Mouse (Mus musculus) hindbrain, embryonic 12.5 days (tissue): ENCODE measurements around the gene Tmem54. TPM values are rescaled to one million over a fixed set of nuclear protein-coding genes. Genes with fewer than 3 reads are reported as not detected.
A peak's percentile ranks its signal among the peaks of the same experiment; 100 is the strongest.

ENCODE experiments used
- ATAC-seq: fragments of 200-750 bp; cut with Nextera tagmentation; 2 replicates; pipeline ENCODE4 v1.8.0; 2017; ENCODE audit warnings: moderate TSS enrichment; ENCODE audit not compliant: low FRiP score
- H3K27ac ChIP-seq: fragments of 300-500 bp; sonication (generic); 2 replicates; pipeline ENCODE4 v1.5.1; 2016; ENCODE audit warnings: mild to moderate bottlenecking
- H3K27me3 ChIP-seq: fragments of 300-500 bp; sonication (generic); 2 replicates; pipeline ENCODE4 v1.6.1; 2016; ENCODE audit warnings: mild to moderate bottlenecking
- H3K36me3 ChIP-seq: fragments of 300-500 bp; sonication (generic); 2 replicates; pipeline ENCODE4 v1.6.1; 2016; ENCODE audit warnings: mild to moderate bottlenecking
- H3K4me1 ChIP-seq: fragments of 300-500 bp; sonication (generic); 2 replicates; pipeline ENCODE4 v1.6.1; 2016
- H3K4me2 ChIP-seq: fragments of 300-500 bp; sonication (generic); replicated peaks from 2 replicates; pipeline ENCODE4 v1.6.1; 2016; ENCODE audit warnings: mild to moderate bottlenecking
- H3K4me3 ChIP-seq: fragments of 300-500 bp; sonication (generic); 2 replicates; pipeline ENCODE4 v1.5.1; 2016; ENCODE audit warnings: mild to moderate bottlenecking
- H3K9ac ChIP-seq: fragments of 300-500 bp; sonication (generic); 2 replicates; pipeline ENCODE4 v1.6.1; 2016; ENCODE audit warnings: mild to moderate bottlenecking, moderate library complexity
- H3K9me3 ChIP-seq: fragments of 300-500 bp; sonication (generic); replicated peaks from 2 replicates; pipeline ENCODE4 v1.6.1; 2016; ENCODE audit warnings: mild to moderate bottlenecking
- WGBS: fragments of 180-500 bp; shearing (Covaris S2); methylation state at CpG from one replicate; pipeline ENCODE4 v1.1.7; 2016; 5-methylcytosine and 5-hydroxymethylcytosine counted together
- polyA plus RNA-seq: library from polyadenylated mRNA; unstranded; fragments of >200 nt; fragmentation: Nextera tagmentation; extraction: Ambion mirVana; gene quantifications from 2 replicates; pipeline ENCODE4 v1.2.1, GENCODE M21; 2016

Gene Tmem54
- polyA plus RNA-seq, 1 experiment from 2014 or later, result 1.7 TPM

- Histone ChIP-seq H3K4me3 (no peak overlapping the region), H3K4me1 (no peaks in the 10 kb centered on the region), H3K9me3 (no peaks in the 10 kb centered on the region), H3K9ac (no peak overlapping the region), H3K27me3 (no peaks in the 10 kb centered on the region), H3K27ac (no peak overlapping the region), H3K36me3 (peaks cover 69% of the 10 kb centered on the region), H3K4me2 (no peak overlapping the region)
- no peak for ATAC-seq
- WGBS, result 96% methylated on average over 9 of the region's 9 CpGs
Measured at GRCm38 (mm10) chr4:129079126-129079525, 26.2 kb upstream of the Tmem54 start.

- H3K36me3 ChIP-seq, result peaks cover 62% of the 10 kb centered on the region
- no peaks in the 10 kb centered on the region for H3K4me1 ChIP-seq
- no peaks in the 10 kb centered on the region for H3K27me3 ChIP-seq
- H3K27ac ChIP-seq, result no peak overlapping the region
- H3K9ac ChIP-seq, result no peak overlapping the region
- no peaks in the 10 kb centered on the region for H3K9me3 ChIP-seq
- 77% methylated on average over 7 of the region's 7 CpGs for WGBS
- no peak for ATAC-seq
- no peak overlapping the region for H3K4me2 ChIP-seq
- H3K4me3 ChIP-seq, result no peak overlapping the region
Measured at GRCm38 (mm10) chr4:129081041-129081440, 24.3 kb upstream of the Tmem54 start.

DNA sequence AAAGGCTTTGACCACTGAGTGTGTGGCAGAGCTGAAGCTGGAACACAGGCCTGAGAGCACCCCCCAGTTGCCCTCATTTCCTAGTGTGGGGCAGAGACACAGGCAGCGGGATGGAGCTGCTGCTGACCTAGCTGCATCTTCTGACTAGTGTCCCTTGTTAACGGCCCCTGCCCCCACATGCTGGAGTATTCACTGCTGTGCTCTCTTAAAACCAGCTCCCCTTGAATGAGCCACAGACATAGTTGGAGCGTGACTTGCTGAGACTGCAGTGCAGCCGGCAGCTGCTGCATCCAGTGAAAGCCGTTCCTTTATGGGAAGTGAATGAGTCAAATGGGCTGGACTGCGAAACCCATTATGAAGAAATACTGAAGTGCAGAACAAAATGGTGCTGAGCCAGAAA, 23.8 kb upstream of the Tmem54 start:
- no peaks in the 10 kb centered on the region for H3K4me1 ChIP-seq
- H3K36me3 ChIP-seq, result peaks cover 59% of the 10 kb centered on the region
- no peak overlapping the region for H3K27ac ChIP-seq
- H3K27me3 ChIP-seq, result no peaks in the 10 kb centered on the region
- WGBS, result 76% methylated on average over 6 of the region's 6 CpGs
- H3K9me3 ChIP-seq, result no peaks in the 10 kb centered on the region
- no peak overlapping the region for H3K4me3 ChIP-seq
- no peak overlapping the region for H3K4me2 ChIP-seq
- no peak for ATAC-seq
- no peak overlapping the region for H3K9ac ChIP-seq

GRCm38 (mm10) chr4:129081939-129082338, 23.4 kb upstream of the Tmem54 start:
- no peak overlapping the region for H3K4me2 ChIP-seq
- no peaks in the 10 kb centered on the region for H3K4me1 ChIP-seq
- WGBS, result 73% methylated on average over 3 of the region's 3 CpGs
- no peaks in the 10 kb centered on the region for H3K27me3 ChIP-seq
- H3K27ac ChIP-seq, result no peak overlapping the region
- no peak overlapping the region for H3K4me3 ChIP-seq
- H3K9ac ChIP-seq, result no peak overlapping the region
- H3K9me3 ChIP-seq, result no peaks in the 10 kb centered on the region
- peaks cover 55% of the 10 kb centered on the region for H3K36me3 ChIP-seq
- no peak for ATAC-seq

DNA sequence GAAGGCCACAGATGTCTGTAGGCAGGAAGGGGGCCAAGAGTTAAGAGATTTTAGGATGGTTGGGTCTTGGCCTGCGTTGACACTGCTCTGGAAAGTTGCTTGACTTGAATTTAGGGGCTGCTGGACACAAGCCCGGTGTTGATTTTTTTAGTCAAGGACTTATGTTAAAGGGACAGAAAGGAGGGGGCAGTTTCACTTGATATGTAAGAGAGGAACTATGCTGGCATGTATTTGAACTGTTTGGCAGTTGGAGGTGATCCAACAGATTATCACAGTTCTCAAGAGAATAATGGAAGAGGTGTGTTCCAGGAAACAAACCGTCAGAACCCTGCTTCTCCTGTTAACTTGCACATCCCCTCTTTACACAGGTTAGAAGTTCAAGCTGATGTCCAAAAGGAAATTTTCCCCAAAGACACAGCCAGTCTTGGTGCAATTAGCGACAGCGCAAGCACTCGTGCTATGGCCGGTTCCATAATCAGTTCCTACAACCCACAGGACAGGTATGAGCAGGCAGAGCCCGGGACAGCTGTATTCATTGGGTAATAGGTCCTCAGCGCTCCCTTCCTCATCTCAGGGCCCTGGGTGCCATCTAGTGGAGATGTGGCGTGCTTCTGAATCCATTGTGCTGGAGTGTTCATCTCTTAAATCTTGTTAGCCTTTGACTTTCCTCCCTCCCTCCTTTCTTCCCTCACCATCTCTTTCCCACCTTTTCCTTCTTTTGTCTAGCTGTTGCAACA, 22.8 kb upstream of the Tmem54 start:
- Histone ChIP-seq H3K4me1 (no peaks in the 10 kb centered on the region), H3K9me3 (no peaks in the 10 kb centered on the region), H3K4me2 (no peak overlapping the region), H3K9ac (no peak overlapping the region), H3K27me3 (no peaks in the 10 kb centered on the region), H3K27ac (no peak overlapping the region), H3K36me3 (peaks cover 50% of the 10 kb centered on the region), H3K4me3 (no peak overlapping the region)
- 0 out of 2 replicates have a peak, but pooled peaks have one; percentile 48 for ATAC-seq
- 53% methylated on average over 10 of the region's 10 CpGs for WGBS

- no peak for ATAC-seq
- no peaks in the 10 kb centered on the region for H3K4me1 ChIP-seq
- no peak overlapping the region for H3K9ac ChIP-seq
Measured at GRCm38 (mm10) chr4:129084896-129085295, 20.5 kb upstream of the Tmem54 start.

GRCm38 (mm10) chr4:129086078-129086477, 19.3 kb upstream of the Tmem54 start:
- Histone ChIP-seq H3K9ac (no peak overlapping the region), H3K36me3 (peaks cover 16% of the 10 kb centered on the region), H3K9me3 (no peaks in the 10 kb centered on the region), H3K4me1 (no peaks in the 10 kb centered on the region), H3K27me3 (no peaks in the 10 kb centered on the region), H3K4me3 (no peak overlapping the region), H3K4me2 (no peak overlapping the region), H3K27ac (no peak overlapping the region)
- 24% methylated on average over 8 of the region's 8 CpGs for WGBS
- ATAC-seq, result 0 out of 2 replicates have a peak, but pooled peaks have one; percentile 29

More at GRCm38 (mm10) chr4:129084896-129085295, 20.5 kb upstream of the Tmem54 start:
- Histone ChIP-seq H3K27me3 (no peaks in the 10 kb centered on the region), H3K4me2 (no peak overlapping the region), H3K36me3 (peaks cover 28% of the 10 kb centered on the region), H3K9me3 (no peaks in the 10 kb centered on the region), H3K27ac (no peak overlapping the region), H3K4me3 (no peak overlapping the region)
- WGBS, result 94% methylated on average over 9 of the region's 9 CpGs

GRCm38 (mm10) chr4:129087850-129088249, 17.5 kb upstream of the Tmem54 start:
- no peak for ATAC-seq
- WGBS, result 45% methylated on average over 5 of the region's 5 CpGs
- no peak overlapping the region for H3K9ac ChIP-seq
- H3K36me3 ChIP-seq, result peaks cover 11% of the 10 kb centered on the region
- no peak overlapping the region for H3K4me3 ChIP-seq
- H3K4me1 ChIP-seq, result no peaks in the 10 kb centered on the region
- no peaks in the 10 kb centered on the region for H3K9me3 ChIP-seq
- no peaks in the 10 kb centered on the region for H3K27me3 ChIP-seq
- no peak overlapping the region for H3K4me2 ChIP-seq
- H3K27ac ChIP-seq, result no peak overlapping the region

DNA sequence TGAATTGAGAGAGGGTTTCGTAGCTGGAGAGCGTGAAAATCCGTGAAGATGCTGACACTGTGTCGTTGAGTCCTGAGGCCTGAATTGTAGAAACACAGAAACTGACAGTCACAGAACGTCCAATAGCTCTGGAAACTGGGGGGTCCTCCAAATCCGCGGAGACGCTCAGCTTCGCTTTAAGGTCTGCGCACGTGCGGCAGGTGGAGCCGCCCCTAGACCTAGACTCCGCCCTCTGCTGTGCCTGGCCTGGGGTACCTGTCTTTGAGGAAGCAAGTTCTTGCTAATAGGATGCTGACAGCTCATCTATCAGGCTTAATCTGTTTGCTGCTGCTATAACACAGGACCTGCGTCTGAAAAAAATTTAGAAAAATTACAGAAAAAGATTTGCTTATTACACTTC, 10.1 kb upstream of the Tmem54 start:
- H3K4me3 ChIP-seq, result no peak overlapping the region
- H3K4me2 ChIP-seq, result no peak overlapping the region
- H3K4me1 ChIP-seq, result no peaks in the 10 kb centered on the region
- 30% methylated on average over 15 of the region's 15 CpGs for WGBS
- no peaks in the 10 kb centered on the region for H3K27me3 ChIP-seq
- H3K9ac ChIP-seq, result no peak overlapping the region
- ATAC-seq, result no peak
- no peaks in the 10 kb centered on the region; the same call in 1 of the 2 replicates for H3K9me3 ChIP-seq
- H3K27ac ChIP-seq, result no peak overlapping the region
- H3K36me3 ChIP-seq, result no peaks in the 10 kb centered on the region

DNA sequence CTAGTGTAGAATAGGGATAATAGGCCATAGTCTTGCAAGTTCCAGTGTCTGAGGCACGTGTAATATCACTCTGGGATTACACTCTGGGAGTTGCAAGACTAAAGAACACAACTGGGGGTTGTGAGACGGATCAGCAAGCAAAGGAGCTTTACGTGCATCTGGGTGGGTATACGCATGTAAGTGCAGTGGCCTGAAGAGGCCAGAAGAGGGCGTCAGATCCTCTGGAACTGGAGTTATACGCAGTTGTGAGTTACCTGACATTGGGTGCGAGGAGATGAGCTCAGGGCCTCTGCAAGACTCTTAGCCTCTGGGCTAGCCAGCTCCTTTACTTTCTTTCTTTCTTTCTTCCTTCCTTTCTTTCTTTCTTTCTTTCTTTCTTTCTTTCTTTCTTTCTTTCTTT, 8.3 kb upstream of the Tmem54 start:
- no peaks in the 10 kb centered on the region for H3K4me1 ChIP-seq
- H3K9ac ChIP-seq, result no peak overlapping the region
- no peak for ATAC-seq
- WGBS, result 77% methylated on average over 7 of the region's 7 CpGs
- no peaks in the 10 kb centered on the region for H3K27me3 ChIP-seq
- H3K4me3 ChIP-seq, result no peak overlapping the region
- H3K36me3 ChIP-seq, result no peaks in the 10 kb centered on the region
- H3K4me2 ChIP-seq, result no peak overlapping the region
- H3K9me3 ChIP-seq, result no peaks in the 10 kb centered on the region; the same call in 1 of the 2 replicates
- H3K27ac ChIP-seq, result no peak overlapping the region

DNA sequence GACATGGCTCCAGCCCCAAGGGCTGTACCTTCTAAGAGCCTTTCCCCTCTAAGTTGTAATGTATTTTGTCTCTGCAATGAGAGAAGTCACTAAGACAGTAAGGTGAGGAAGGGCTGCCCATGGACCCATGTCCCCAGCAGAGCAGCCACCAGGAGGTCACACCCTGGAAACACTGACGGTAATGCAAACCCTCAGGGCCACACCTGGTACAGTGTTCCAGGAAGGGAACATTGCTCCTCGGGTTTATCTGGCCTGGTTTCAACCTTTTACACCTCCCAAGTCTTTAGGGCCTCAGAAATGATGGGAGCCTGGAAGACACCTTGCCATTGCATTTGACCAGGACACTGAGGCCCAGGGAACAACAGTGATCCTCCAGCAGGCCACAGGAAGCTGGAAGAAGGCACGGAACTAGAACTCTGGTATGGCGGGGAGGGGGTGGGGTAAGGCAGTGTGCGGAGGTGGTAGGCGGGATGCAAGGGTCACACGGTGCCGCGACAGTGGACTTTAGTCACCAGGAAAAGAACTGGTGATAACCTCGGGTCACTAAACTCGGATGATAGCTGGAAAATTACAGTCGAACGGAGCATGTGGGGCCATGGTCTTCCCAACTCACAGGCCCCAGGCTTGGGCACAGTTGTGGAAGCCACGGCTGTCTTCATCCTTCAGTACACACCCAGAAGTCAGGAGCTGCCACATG, 3.1 kb upstream of the Tmem54 start:
- H3K36me3 ChIP-seq, result no peaks in the 10 kb centered on the region
- H3K4me3 ChIP-seq, result no peak overlapping the region
- no peak overlapping the region for H3K4me2 ChIP-seq
- H3K27ac ChIP-seq, result no peak overlapping the region
- ATAC-seq, result no peak
- no peak overlapping the region for H3K9ac ChIP-seq
- H3K4me1 ChIP-seq, result peaks cover 14% of the 10 kb centered on the region
- WGBS, result 82% methylated on average over 14 of the region's 14 CpGs
- no peaks in the 10 kb centered on the region; the same call in 1 of the 2 replicates for H3K9me3 ChIP-seq
- H3K27me3 ChIP-seq, result peaks cover 41% of the 10 kb centered on the region

- Histone ChIP-seq H3K9ac (no peak overlapping the region), H3K4me1 (peaks cover 14% of the 10 kb centered on the region), H3K27ac (no peak overlapping the region), H3K36me3 (no peaks in the 10 kb centered on the region), H3K9me3 (no peaks in the 10 kb centered on the region), H3K4me3 (no peak overlapping the region), H3K4me2 (no peak overlapping the region), H3K27me3 (peaks cover 54% of the 10 kb centered on the region)
- 14% methylated on average over 9 of the region's 9 CpGs for WGBS
- ATAC-seq, result no peak
Measured at GRCm38 (mm10) chr4:129106073-129106472, 725 bp downstream of the Tmem54 start.
